In genomic region chr8:57487441-57488155, GRCm38 (mm10) we compare ENCODE assay signal across 8 mouse cellular contexts. TPM values are rescaled to one million over a fixed set of nuclear protein-coding genes. Genes with fewer than 3 reads are reported as not detected.
DNase-seq lines count a peak whose midpoint lies in the region; ATAC-seq and TF ChIP-seq lines count a peak whose summit lies in the region.

TSS of gene Sap30 (minus strand) at chr8:57487860.

- peaks cover 32% of the 10 kb centered on the region for H3K36me3 ChIP-seq in megakaryocyte, embryonic 14.5 days (replicated peaks; ENCODE audit: low read length)

- peak; percentile 79; the same call in 1 of the 2 replicates for TF ChIP-seq POLR2A in cortical plate, adult 2 months (IDR thresholded peaks at IDR 0.05; ENCODE audit: extremely low read depth, insufficient read depth, low read length)

- TF ChIP-seq CTCF in cortical plate, adult 2 months (IDR thresholded peaks at IDR 0.05; ENCODE audit: extremely low read depth, insufficient read depth, low read length): no peak

- H3K4me3 ChIP-seq in cortical plate, adult 2 months (ENCODE audit: insufficient read depth, low read length): peak within 1 kb of the TSS; percentile 44
- peak within 1 kb of the TSS; percentile 100 for H3K4me3 ChIP-seq in megakaryocyte, embryonic 14.5 days (replicated peaks)

- no peaks in the 10 kb centered on the region for H3K9me3 ChIP-seq in megakaryocyte, embryonic 14.5 days

- peak; percentile 96 for ATAC-seq in activated CD4-positive, CD25-positive, alpha-beta regulatory T cell, adult 4 months

- H3K27ac ChIP-seq in cortical plate, adult 2 months (ENCODE audit: insufficient read depth, low read length): peak within 1 kb of the TSS; percentile 25

- no peaks in the 10 kb centered on the region; the same call in 1 of the 2 replicates for H3K4me1 ChIP-seq in cortical plate, adult 2 months (ENCODE audit: control insufficient read depth, insufficient read depth, low read length)
- peaks cover 23% of the 10 kb centered on the region for H3K4me1 ChIP-seq in megakaryocyte, embryonic 14.5 days

- H3K27me3 ChIP-seq in megakaryocyte, embryonic 14.5 days (replicated peaks): no peaks in the 10 kb centered on the region

- peak; percentile 97 to 98 for DNase-seq in gastrocnemius, adult 8-10 months (ENCODE audit: low spot score in 2 of 2)
- DNase-seq in hindlimb bud, embryonic 11.5 days (ENCODE audit: extremely low spot score, low read depth, low spot score): peak; percentile 80
- DNase-seq in left cerebral cortex, adult 8-10 months (ENCODE audit: low spot score in 2 of 2): peak; percentile 93 to 97
- DNase-seq in right cerebral cortex, postnatal 10 days (ENCODE audit: low spot score in 2 of 2): peak; percentile 98 to 99
- peak; percentile 94 for DNase-seq in urinary bladder, postnatal 25 days (ENCODE audit: low spot score)

RNA-seq across cellular contexts. Expression of gene Sap30, which starts in this region (rescaled TPM):
- under 1 TPM; 0.94 to 0.99 TPM for polyA plus RNA-seq in activated CD4-positive, CD25-positive, alpha-beta regulatory T cell, adult 4 months (2017; shearing (Covaris generic))
- 7.7 and 8.4 TPM in 2 replicates for polyA plus RNA-seq in cortical plate, adult 2 months (2012; rRNA removed)
- total RNA-seq in gastrocnemius, adult 8-10 months (2022): 10 to 100 TPM in 3 of 4 experiments, 1 to 10 TPM in 1; 8.7 to 11.0 (median 10.6) TPM
- 10 to 100 TPM in 1 of 4 experiments, 1 to 10 TPM in 3; 5.3 to 11.1 (median 8.1) TPM for total RNA-seq in left cerebral cortex, adult 8-10 months (2022)
- 20.8 and 44.3 TPM in 2 replicates for polyA plus RNA-seq in megakaryocyte, embryonic 14.5 days (2012; ENCODE audit: insufficient read depth, low replicate concordance)

Comparison
In these comparisons a context has a peak if more than half of its experiments do, and no peak if none do; other contexts are left out.
1. Peak in every context shown above with its lines: DNase-seq, ATAC-seq, H3K4me3 ChIP-seq and H3K27ac ChIP-seq.
2. Peak in ATAC-seq in activated CD4-positive, CD25-positive, alpha-beta regulatory T cell, adult 4 months; RNA of the gene not detected or under 1 TPM.